Mouse (Mus musculus) small intestine, adult 2 months (tissue): ENCODE results near the gene Scn1b. TPM values are rescaled to one million over a fixed set of nuclear protein-coding genes. Genes with fewer than 3 reads are reported as not detected.

Source experiments
- H3K27ac ChIP-seq: fragments of 200-500 bp; 2 replicates; pipeline ENCODE4 v1.5.1; 2012; ENCODE audit warnings: low read depth, low read length, control low read depth, inconsistent platforms; ENCODE audit not compliant: insufficient read depth
- H3K27me3 ChIP-seq: fragments of 200-500 bp; 2 replicates; pipeline ENCODE4 v1.6.1; 2012; ENCODE audit warnings: mild to moderate bottlenecking, moderate library complexity, low read length, inconsistent platforms; ENCODE audit not compliant: control insufficient read depth, insufficient read depth
- H3K36me3 ChIP-seq: fragments of 200-500 bp; 2 replicates; pipeline ENCODE4 v1.6.1; 2012; ENCODE audit warnings: mild to moderate bottlenecking, low read length, control low read depth, inconsistent platforms; ENCODE audit not compliant: control insufficient read depth, insufficient read depth
- H3K4me1 ChIP-seq: fragments of 200-500 bp; 2 replicates; pipeline ENCODE4 v1.6.1; 2012; ENCODE audit warnings: low read length, inconsistent platforms, mixed read lengths; ENCODE audit not compliant: control insufficient read depth, insufficient read depth, insufficient read length
- H3K4me3 ChIP-seq: fragments of 200-500 bp; 2 replicates; pipeline ENCODE4 v1.5.1; 2012; ENCODE audit warnings: low read depth, mild to moderate bottlenecking, control low read depth, inconsistent platforms, low read length, moderate library complexity
- CTCF ChIP-seq: fragments of 200-500 bp; IDR thresholded peaks from 2 replicates; pipeline ENCODE4 v1.5.1; 2012; ENCODE audit warnings: low read depth, mild to moderate bottlenecking, control low read depth, inconsistent platforms, low read length, moderate library complexity, mixed read lengths; ENCODE audit not compliant: insufficient replicate concordance, insufficient read length; ENCODE audit errors: extremely low read depth
- POLR2A ChIP-seq: fragments of 200-500 bp; IDR thresholded peaks from 2 replicates; pipeline ENCODE4 v1.6.1; 2012; ENCODE audit warnings: low read depth, mild to moderate bottlenecking, control low read depth, inconsistent platforms, low read length, moderate library complexity
- WGBS: fragments of 180-500 bp; shearing (Covaris S2); methylation state at CpG from one replicate; pipeline ENCODE4 v1.1.7; 2018; 5-methylcytosine and 5-hydroxymethylcytosine counted together
- polyA plus RNA-seq: library from polyadenylated mRNA; depleted of rRNA; stranded (reverse); fragments of >200 nt; gene quantifications from 2 replicates; pipeline ENCODE4 v1.2.3, GENCODE M21; 2012

The Scn1b gene
- polyA plus RNA-seq, 1 experiment: 19.6 TPM

GRCm38 (mm10) chr7:31114646-31115045 is 12.2 kb downstream of the Scn1b start:
- WGBS: 30% methylated on average over 10 of the region's 10 CpGs
- Histone ChIP-seq H3K36me3 (no peaks in the 10 kb centered on the region), H3K27ac (no peak overlapping the region), H3K4me1 (no peaks in the 10 kb centered on the region; the same call in 1 of the 2 replicates), H3K4me3 (no peak overlapping the region; the same call in 1 of the 2 replicates), H3K27me3 (no peaks in the 10 kb centered on the region)
- TF ChIP-seq CTCF (no peak), POLR2A (no peak)

- Histone ChIP-seq H3K36me3 (no peaks in the 10 kb centered on the region), H3K27me3 (no peaks in the 10 kb centered on the region), H3K4me3 (no peak overlapping the region), H3K4me1 (no peaks in the 10 kb centered on the region; the same call in 1 of the 2 replicates), H3K27ac (no peak overlapping the region)
- TF ChIP-seq POLR2A (no peak), CTCF (no peak)
- WGBS: 76% methylated on average over 6 of the region's 6 CpGs
These were observed 13.0 kb downstream of the Scn1b start for GRCm38 (mm10) chr7:31113800-31114199.

- Histone ChIP-seq H3K27me3 (no peaks in the 10 kb centered on the region), H3K4me3 (no peak overlapping the region), H3K36me3 (no peaks in the 10 kb centered on the region), H3K27ac (no peak overlapping the region), H3K4me1 (no peaks in the 10 kb centered on the region; the same call in 1 of the 2 replicates)
- 41% methylated on average over 4 of the region's 4 CpGs for WGBS
- TF ChIP-seq POLR2A (no peak), CTCF (no peak)
These were observed 14.8 kb downstream of the Scn1b start for GRCm38 (mm10) chr7:31112036-31112435.

- Histone ChIP-seq H3K36me3 (no peaks in the 10 kb centered on the region), H3K4me3 (no peak overlapping the region), H3K4me1 (no peaks in the 10 kb centered on the region; the same call in 1 of the 2 replicates), H3K27me3 (no peaks in the 10 kb centered on the region), H3K27ac (no peak overlapping the region)
- TF ChIP-seq POLR2A (no peak), CTCF (no peak)
- WGBS: 62% methylated on average over 15 of the region's 15 CpGs
These were observed 15.9 kb downstream of the Scn1b start for GRCm38 (mm10) chr7:31110861-31111385.

GRCm38 (mm10) chr7:31109796-31110195 is 17.0 kb downstream of the Scn1b start:
- H3K27me3 ChIP-seq: no peaks in the 10 kb centered on the region
- 81% methylated on average over 5 of the region's 5 CpGs for WGBS
- no peak overlapping the region for H3K4me3 ChIP-seq
- H3K4me1 ChIP-seq: no peaks in the 10 kb centered on the region; the same call in 1 of the 2 replicates
- TF ChIP-seq POLR2A: no peak
- TF ChIP-seq CTCF: no peak
- H3K36me3 ChIP-seq: no peaks in the 10 kb centered on the region
- H3K27ac ChIP-seq: no peak overlapping the region

GRCm38 (mm10) chr7:31109091-31109490 is 17.7 kb downstream of the Scn1b start:
- 29% methylated on average over 7 of the region's 7 CpGs for WGBS

GRCm38 (mm10) chr7:31107781-31108180 is 19.0 kb downstream of the Scn1b start:
- H3K36me3 ChIP-seq: no peaks in the 10 kb centered on the region
- no peak for TF ChIP-seq POLR2A
- TF ChIP-seq CTCF: no peak
- H3K27ac ChIP-seq: no peak overlapping the region
- H3K4me3 ChIP-seq: no peak overlapping the region
- no peaks in the 10 kb centered on the region for H3K27me3 ChIP-seq
- no peaks in the 10 kb centered on the region for H3K4me1 ChIP-seq
- 85% methylated on average over 11 of the region's 11 CpGs for WGBS

More at GRCm38 (mm10) chr7:31109091-31109490, 17.7 kb downstream of the Scn1b start:
- TF ChIP-seq POLR2A (no peak), CTCF (no peak)
- Histone ChIP-seq H3K4me3 (no peak overlapping the region), H3K27ac (no peak overlapping the region), H3K4me1 (no peaks in the 10 kb centered on the region), H3K36me3 (no peaks in the 10 kb centered on the region), H3K27me3 (no peaks in the 10 kb centered on the region)

- TF ChIP-seq POLR2A (no peak), CTCF (no peak)
- H3K4me3 ChIP-seq: no peak overlapping the region
- no peaks in the 10 kb centered on the region for H3K36me3 ChIP-seq
- H3K27ac ChIP-seq: no peak overlapping the region
- no peaks in the 10 kb centered on the region for H3K4me1 ChIP-seq
- 54% methylated on average over 3 of the region's 3 CpGs for WGBS
- H3K27me3 ChIP-seq: no peaks in the 10 kb centered on the region
These were observed 20.6 kb downstream of the Scn1b start for GRCm38 (mm10) chr7:31106166-31106565.
